Mouse (Mus musculus) spleen, postnatal 14 days (tissue): Measurements from ENCODE around the gene Tcaf1.

ENCODE experiments used
- DNase-seq, 2 experiments: peaks; one replicate each; pipeline ENCODE4 v3.0.0; 2021 to 2022; ENCODE audit warnings: low spot score in 2 of 2

Tcaf1 gene

DNA sequence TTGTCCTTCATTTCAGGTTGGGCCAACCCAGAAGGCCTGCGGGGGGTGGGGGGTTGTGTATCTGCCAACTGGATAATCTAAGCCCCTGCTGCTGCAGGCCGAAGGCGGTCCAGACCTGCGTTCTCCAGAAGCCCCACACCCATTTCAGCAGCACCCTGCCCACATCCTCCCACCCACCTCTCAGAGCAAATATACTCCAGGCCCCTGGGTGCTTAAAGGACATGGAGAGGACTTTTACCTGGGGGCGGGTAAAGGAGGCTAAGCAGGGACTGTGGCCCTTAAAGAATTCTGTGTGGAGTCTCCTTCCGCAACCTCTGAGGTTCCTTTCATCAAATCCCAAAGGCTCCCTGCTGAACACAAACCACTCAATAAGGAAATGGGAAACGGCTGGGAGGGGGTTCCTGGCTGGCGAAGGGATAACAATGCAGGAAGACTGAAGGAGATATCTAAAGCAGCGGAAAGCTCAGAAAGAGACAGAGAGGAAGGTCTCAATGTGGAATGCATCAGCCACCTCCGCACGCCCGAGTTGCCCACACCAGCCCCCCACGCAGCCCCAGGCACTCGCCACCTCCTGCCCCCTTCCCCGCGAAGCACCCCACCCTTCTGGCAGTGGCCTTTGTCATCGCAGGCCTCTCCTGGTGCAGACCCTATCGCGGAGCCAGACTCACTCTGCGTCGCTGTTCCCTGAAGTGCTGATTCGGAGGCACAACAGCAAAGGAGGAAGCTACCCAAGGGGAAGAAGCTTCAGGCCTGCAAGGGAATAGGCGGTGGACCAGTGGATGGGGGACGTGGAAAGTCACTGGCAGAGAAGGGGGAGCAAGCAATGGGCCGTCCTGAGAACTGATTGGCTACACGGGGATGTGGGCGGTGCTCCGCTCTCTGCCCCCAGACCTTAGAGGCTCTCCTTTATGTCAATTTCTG lies at the start of gene Tcaf1:
Gene Tcaf1 (minus strand): TSS at position 798 of the 921 bp plus-strand sequence.
- DNase-seq, result no peak

DNA sequence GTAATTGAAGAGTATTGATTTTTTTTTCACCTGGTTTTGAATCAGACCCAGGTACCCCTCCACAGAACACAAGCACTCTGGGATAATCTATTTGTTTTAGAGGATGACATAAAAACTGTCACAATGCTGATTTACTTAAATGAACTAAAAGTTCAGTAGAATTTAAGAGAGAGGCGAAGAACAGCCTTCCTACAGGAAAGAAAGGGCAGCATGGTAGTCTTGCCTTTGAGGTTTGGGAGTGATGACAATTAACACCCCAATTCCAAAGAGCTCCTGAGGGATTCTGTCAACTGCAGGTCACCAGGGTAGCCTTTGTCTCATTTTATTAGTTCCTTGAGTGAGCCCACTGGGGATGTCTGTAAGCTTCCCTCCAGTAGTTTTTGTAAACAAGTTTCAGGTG lies 46.2 kb upstream of the Tcaf1 start, which contains the start of gene Olfr38:
Gene Olfr38 (plus strand): TSS at position 301 of the 400 bp plus-strand sequence.
- no peak for DNase-seq

DNA sequence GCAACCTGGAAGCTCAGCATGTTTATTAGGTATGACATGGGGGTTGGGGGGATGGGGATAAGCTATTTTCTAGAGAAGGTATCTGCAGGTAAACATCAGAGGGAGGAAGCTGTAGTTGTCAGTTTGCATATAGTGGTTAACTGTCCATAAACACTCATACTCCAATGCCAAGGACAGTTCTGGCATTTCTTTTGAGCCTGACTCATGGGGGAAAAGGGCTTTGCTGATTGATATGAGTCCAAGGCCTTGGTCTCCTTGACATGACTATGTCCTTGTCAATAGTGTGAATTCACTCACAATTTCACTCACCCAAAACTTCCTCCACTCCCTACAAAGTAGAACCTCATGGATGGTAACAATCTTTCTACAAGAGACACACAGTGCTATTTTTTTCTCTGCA lies 38.0 kb upstream of the Tcaf1 start:
- DNase-seq, result no peak

DNA sequence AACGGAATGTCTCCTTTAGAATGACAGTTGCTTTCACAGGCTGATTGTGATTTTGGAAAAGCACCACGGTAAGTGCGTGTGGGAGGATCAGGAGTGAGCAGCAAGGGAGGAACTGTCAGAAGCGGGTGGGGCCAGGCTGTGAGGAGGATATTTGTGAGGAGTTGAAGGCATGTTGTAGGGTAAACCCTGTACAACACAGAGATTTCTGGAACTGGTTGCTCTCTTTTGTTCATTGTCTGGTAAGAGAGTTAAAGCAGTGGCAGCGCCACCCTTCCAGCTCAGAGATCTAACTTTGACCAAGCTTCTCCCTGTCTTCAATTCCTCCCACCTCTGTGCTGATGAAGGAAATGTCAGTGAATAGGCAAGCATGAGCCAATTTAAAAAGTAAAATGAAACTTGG lies 32.4 kb upstream of the Tcaf1 start:
- DNase-seq, result no peak

DNA sequence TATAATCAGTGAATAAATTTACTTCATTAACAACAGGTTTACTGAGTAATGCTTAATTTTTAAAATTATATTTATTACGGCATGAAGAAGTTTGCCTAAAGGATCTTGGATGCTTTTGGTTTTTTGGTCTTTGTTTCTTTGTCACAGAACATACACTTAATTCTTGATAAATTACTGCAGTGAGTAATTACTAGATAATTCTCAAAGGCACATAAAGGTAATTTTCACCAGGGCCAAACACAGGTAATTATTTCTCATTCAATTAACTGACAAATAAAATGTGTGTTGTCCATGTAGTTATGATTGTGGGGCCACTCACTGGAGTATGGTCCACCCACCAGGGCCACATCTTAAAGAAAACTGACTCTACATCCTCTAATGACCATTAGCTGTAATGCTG lies 29.2 kb upstream of the Tcaf1 start, which contains the start of gene Olfr453:
Gene Olfr453 (plus strand): TSS at position 301 of the 400 bp plus-strand sequence.
- DNase-seq, result no peak

DNA sequence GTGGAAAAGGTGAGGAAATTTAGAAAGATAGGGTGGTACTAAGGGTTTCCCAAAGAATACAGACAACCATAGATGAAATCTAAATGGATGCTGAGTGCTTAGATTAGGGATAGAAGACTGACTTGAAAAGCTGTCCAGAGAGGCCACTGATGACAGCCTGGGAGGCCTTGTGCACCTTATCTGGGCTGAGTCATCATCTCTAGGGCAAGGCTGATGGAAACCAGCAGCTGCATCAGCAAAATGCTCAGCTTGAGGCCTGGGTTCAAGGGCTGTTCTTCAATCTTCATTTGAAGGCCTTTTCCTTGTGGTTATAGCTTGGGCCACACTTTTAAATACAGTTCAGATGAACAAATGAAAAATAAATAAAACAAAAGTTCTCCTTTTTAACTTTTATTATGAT lies 8.1 kb upstream of the Tcaf1 start:
- DNase-seq, result no peak

DNA sequence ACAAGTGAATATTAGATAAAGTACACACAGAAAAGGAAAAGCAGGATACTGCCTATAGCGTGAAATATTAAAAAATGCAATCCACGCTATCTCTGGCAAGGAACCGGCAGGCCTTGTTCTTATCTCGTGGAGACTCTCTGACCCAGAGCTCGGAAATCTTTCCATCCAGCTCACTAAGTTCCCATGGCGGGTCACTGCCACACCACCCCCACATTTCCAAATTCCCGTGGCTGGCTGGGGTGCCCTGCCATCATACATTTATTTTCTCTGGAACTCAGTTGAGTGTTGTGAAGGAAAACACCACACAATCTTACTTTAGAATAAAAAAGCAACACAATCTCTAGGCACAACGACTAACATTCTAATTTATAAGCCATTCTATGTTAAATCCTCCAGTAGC lies 4.8 kb upstream of the Tcaf1 start:
- DNase-seq, result no peak

DNA sequence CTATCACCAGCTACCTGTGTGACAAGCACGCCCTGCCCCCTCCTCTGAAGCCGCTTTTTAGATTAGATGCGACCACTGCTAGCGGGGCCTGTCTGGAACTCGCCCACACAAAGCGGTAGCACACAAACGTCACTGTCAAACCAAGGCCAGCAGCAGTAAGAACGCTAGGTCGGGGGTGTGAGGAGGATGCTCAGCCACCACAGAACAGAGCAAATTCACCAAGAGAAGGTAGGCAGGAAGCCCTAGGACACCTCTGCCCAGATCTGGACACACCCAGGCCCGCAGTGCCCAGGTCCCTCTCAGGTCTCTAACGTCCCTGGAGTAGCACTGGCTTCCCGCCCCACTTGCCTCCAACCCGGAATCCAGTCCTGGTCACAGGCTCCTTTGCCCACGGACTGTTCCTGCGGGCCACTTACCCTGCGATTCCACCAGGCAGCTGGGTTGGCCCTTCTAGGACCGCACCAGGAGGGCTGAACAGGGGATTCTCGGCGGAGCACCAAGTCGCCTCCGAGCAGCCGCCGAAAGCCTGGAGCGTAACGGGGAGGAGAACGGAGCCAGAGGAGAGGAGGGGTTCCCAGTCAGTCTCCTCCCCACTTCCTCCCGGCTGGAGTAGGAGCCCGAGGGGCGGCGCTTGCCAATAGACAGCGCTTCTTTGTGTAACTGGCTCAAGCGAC lies 17.2 kb downstream of the Tcaf1 start:
- DNase-seq, result no peak

DNA sequence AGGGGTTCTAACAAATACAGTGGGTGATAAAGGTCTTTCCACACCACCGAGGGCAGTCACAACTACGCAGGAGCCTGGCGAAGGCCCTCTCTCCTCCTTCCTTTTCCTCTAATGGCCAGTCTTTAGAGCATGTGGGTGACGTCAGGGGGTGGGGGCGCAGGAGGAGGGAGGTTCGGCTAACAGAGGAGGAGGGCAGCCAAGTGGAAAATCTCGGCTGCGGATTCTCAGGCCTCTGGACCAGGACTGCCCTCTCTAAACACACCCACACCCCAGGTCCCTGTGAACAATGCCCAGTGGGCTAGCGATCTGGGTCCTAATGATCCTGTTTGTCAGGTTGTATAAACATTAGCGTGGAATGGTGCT lies 17.8 kb downstream of the Tcaf1 start:
- DNase-seq, result no peak

DNA sequence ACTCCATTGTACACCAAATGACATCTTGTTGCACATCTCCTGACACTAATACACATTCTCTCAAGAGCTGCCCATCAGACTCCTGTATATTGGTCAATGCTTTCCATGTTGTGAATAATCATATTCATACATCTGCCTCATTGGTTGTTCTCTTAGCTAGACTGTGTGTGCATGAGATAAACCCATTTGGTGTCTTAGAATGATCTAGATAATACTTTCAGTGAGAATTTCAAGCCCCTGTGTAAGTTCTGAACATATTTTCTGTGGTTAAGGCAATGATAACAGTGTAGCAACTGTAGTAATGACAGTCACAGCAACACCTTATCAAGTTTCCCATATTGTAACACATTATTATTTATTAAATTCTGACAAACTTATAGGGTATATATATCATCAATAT lies 20.1 kb downstream of the Tcaf1 start:
- DNase-seq, result no peak

DNA sequence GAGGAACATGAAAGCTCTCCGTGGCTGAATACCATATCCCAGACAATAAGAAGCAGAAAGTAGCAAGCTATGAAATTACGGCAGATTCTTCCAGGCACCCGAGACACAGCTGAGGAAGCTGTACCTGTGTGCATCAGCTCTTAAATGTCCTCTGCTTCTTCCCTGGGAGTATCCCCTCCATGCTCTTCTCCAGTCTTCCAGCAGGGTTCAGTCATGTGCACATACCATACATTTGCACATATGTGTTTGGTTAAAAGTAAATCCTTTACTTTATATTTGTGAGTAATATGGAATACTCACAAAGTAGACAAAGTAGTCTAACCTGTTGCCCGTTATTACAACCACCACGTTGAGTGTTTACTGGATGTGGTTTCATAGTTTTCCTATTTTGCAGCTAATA lies 22.0 kb downstream of the Tcaf1 start:
- no peak for DNase-seq

DNA sequence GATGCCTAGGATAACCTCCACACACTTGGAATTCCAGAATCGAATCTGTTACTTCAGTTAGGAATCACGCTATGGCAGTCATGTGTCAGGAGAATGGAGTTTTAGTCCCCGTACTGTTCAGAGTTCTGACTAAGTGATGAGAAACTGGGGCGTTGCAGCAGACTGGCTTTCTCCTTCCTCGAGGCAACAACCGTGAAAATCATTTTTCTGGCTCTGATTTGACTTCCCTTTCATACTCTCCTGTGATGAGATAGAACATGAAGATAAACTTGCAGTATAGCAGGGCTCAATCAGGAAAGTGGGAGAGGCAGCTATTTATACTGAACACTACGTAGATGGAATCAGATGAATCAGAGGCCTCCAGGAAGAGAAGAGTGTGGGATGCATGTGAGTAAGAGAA lies 29.8 kb downstream of the Tcaf1 start:
- no peak for DNase-seq

DNA sequence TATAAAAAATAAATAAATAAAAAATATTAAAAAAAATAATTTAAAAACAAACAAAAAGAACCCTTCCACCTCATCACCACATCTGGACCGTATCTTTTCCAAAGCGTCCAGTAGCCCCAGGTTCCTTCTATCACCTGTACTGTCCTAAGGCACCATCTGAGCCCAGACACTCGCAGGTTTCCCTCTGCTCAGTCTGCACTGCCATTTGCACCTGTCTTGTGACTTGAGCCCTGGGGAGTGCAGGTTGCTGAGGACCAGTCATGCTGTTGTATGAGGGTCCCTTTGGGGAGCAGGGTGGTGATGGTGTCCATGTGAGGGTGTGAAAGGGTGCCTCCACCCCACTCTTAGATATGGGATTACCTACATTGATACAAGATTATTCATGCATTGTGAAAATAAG lies 33.9 kb downstream of the Tcaf1 start:
- DNase-seq, result no peak

DNA sequence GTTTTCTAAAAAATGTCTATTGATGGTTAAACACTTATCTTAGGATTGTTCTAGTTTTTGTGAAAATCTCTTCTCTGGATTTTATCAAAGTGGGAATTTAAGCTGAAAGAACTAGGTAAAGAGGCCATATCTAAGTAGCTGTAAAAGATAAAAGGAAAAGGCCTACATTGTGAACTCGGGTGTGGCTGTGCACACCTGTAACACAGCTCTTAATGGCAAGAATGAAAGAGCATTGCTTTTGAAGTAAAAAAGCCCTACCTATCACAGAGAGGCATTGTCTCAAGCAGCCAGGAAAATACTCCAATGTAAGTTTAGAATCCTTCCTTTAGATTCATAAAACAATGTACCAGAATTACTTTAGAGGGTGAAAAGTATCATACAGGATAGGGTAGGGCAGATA lies 38.1 kb downstream of the Tcaf1 start:
- no peak for DNase-seq

DNA sequence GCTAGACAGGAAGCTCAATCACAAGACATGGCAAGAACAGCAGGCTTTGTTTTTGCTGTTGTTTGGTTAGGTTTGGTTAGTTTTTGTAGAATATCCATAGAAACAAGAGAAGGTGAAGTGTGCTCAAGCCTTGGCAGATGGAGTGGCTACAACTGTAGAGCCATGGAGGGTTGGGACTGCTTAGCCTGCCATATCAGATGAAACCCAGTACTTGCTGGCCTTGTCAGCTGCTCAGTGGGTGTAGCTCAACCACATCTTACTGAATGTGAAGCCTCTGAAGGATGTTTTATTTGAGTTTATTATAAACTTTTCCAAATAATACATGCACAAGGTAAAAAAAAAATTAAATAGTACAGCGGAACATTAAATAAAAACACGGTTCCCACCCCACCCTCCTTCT lies 42.2 kb downstream of the Tcaf1 start:
- DNase-seq, result no peak

DNA sequence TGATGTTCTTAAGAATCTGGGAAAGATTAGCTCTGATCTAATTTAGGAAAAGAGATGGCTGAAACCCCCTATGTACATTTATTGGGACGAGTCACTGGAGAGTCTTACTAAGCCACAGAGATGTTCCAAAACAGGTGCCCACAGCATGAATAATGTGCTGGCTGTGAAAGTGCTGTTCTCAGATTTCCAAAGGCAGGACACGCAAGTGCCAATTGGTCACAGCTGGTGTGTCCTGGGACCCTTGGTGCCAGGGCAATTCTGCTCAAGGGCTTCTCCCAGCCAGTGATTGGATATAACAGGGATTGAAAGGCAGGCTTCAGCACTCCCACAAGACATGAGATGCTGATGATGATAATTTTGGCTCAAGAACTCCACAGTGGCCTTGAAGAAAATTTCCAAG lies 48.1 kb downstream of the Tcaf1 start:
- DNase-seq, result no peak

DNA sequence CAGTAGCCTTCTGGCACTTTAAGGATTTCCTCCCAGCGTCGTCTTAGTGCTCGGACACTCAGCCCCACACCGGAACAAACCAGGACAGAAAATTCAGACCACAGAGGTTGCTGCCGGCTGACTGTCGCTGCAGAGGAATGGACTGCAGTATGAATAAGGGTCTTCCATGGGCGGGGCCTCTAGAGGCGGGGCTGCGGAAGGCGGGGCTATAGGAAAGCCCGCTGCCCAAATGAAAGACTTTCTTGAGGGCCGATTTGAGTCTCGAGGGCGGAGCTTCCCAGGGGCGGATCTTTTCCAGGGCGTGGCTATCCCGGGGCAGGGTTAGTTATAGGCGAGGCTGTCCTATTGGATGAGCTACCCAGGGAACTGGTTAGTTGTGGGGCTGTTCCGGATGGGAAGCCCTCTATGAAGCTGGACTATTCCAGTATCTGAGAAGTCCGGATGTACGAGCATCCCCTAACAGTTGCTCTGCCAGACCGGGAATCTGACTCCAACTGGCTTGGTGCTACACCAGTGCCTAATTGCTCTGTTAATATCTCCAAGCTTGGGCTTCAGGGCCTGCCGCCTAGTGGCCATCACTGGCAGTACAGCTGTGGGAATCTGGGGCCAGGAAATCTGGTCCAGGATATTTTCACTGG lies 64.9 kb downstream of the Tcaf1 start, which contains the start of gene Tcaf2:
Gene Tcaf2 (minus strand): TSS at position 343 of the 638 bp plus-strand sequence.
- DNase-seq, result peak in 1 of 2 experiments; percentile 29

DNA sequence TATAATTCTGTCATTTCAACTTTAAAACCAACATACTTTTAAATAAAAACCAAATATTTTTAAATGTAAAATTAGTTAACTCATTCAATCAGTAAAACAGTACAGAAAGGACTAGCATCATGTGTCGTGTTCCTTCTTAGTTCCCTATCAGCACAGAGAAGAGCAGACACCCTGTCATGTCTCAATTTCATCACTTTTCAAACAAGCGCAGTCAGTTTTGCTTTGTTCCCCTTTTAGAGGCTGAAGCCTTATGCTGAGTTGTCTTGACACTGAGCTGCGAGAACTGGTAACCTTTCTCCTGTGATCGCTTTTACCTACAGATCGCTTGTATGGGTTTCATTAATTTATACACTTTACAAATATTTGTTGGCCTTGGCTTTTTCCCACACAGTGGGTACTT lies 75.5 kb downstream of the Tcaf1 start:
- no peak for DNase-seq

DNA sequence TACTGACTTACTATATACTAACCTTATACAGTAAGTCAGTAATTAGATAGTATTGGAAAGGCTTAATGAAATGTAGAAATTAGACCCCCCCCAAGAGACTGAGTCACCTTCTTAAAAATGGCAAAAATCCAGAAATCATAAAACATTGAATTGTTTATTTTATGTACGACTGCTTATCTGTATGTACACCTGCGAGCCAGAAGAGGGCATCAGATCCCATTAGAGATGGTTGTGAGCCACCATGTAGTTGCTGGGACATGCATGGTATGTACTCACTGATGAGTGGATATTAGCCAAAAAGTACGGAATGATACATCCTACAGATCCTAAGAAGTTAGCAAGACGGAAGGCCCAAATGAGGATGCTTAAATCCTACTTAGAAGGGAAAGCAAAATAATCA lies 78.5 kb downstream of the Tcaf1 start:
- no peak for DNase-seq
